Mouse (Mus musculus) stomach, embryonic 14.5 days (tissue): ENCODE measurements at regions not wholly inside any gene's neighbourhood (a gene's known extent, or its start where the extent isn't known, plus 50 kb on each side); places are given as distances from the start of the nearest gene placed in this dataset. TPM values are rescaled to one million over a fixed set of nuclear protein-coding genes. Genes with fewer than 3 reads are reported as not detected.

Source experiments
- ATAC-seq: fragments of 200-750 bp; cut with Nextera tagmentation; 2 replicates; pipeline ENCODE4 v1.8.0; 2017; ENCODE audit warnings: low read depth, moderate TSS enrichment; ENCODE audit not compliant: insufficient number of reproducible peaks, insufficient read depth, low FRiP score
- H3K27ac ChIP-seq: fragments of 300-500 bp; sonication (generic); 2 replicates; pipeline ENCODE4 v1.5.1; 2014; ENCODE audit warnings: mild to moderate bottlenecking, low read length, moderate library complexity, mixed read lengths
- H3K27me3 ChIP-seq: fragments of 300-500 bp; sonication (generic); 2 replicates; pipeline ENCODE4 v1.6.1; 2014; ENCODE audit warnings: low read length, control low read depth, mixed read lengths; ENCODE audit not compliant: control insufficient read depth, insufficient read depth
- H3K36me3 ChIP-seq: fragments of 300-500 bp; sonication (generic); 2 replicates; pipeline ENCODE4 v1.6.1; 2014; ENCODE audit warnings: mild to moderate bottlenecking, control low read depth, low read length, moderate library complexity, mixed read lengths; ENCODE audit not compliant: control insufficient read depth, insufficient read depth
- H3K4me1 ChIP-seq: fragments of 300-500 bp; sonication (generic); 2 replicates; pipeline ENCODE4 v1.6.1; 2014; ENCODE audit warnings: low read length, control low read depth, mixed read lengths; ENCODE audit not compliant: control insufficient read depth, insufficient read depth
- H3K4me2 ChIP-seq: fragments of 300-500 bp; sonication (generic); replicated peaks from 2 replicates; pipeline ENCODE4 v1.6.1; 2014; ENCODE audit warnings: low read depth, low read length, control low read depth
- H3K4me3 ChIP-seq: fragments of 300-500 bp; sonication (generic); 2 replicates; pipeline ENCODE4 v1.5.1; 2014; ENCODE audit warnings: low read depth, low read length, control low read depth
- H3K9ac ChIP-seq: fragments of 300-500 bp; sonication (generic); replicated peaks from 2 replicates; pipeline ENCODE4 v1.6.1; 2014; ENCODE audit warnings: low read depth, mild to moderate bottlenecking, control low read depth, low read length, moderate library complexity, mixed read lengths
- H3K9me3 ChIP-seq: fragments of 300-500 bp; sonication (generic); 2 replicates; pipeline ENCODE4 v1.6.1; 2016; ENCODE audit warnings: low read depth, low read length, control low read depth; ENCODE audit not compliant: control insufficient read depth
- WGBS: fragments of 180-500 bp; shearing (Covaris S2); extraction: QIAGEN DNeasy Blood & Tissue Kit; methylation state at CpG from one replicate; pipeline ENCODE4 v1.1.7; 2014; 5-methylcytosine and 5-hydroxymethylcytosine counted together
- microRNA-seq: library from miRNA; unstranded; fragments of <30 nt; microRNA quantifications from one replicate; pipeline ENCODE4, GENCODE M21; 2016

DNA sequence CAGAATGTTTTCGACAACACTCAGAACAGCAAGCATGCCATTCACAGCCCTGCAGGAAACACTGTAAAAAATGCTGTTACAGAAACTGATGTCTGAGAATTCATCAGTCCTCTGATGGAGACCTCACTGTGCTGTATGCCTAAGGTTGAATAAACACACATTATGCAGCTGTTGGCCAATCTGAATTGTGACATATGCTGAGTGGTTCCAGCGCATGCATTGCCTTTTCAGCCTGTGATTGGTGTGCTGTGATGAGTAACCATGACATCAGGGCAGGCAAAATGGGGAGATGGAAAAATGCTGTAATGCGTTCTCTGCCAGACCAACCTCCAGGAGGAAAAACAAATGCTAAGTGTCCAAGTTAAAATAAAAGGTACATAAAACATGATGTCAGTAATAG lies 620.3 kb downstream of the Utrn start:
- ATAC-seq = peak; percentile 72; the same call in 1 of the 2 replicates
- Histone ChIP-seq H3K9ac (no peak overlapping the region), H3K9me3 (no peaks in the 10 kb centered on the region), H3K27ac (no peak overlapping the region), H3K4me1 (no peaks in the 10 kb centered on the region), H3K36me3 (no peaks in the 10 kb centered on the region), H3K27me3 (no peaks in the 10 kb centered on the region), H3K4me2 (no peak overlapping the region), H3K4me3 (no peak overlapping the region)
- WGBS = 52% methylated on average over 3 of the region's 3 CpGs

DNA sequence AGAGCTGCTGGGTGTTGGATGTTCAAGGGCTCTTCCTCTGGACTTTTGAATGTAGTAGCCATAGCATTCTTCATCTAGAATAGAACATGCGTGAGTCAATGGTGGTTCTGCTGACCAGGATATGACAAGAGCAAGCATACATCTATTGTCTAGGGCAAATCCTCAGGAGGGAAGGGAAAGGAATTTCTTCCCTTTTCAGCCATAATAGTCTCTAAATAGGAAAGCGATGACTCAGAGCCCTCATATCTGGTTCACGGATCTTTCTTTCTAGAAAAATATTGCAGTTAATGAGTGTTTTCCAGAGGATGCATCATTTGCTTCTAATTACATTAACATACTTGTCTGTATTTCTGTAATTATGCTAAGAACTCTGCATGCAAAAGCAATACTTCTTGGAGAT lies 615.9 kb downstream of the Utrn start:
- ATAC-seq = no peak
- Histone ChIP-seq H3K9me3 (no peaks in the 10 kb centered on the region), H3K4me1 (no peaks in the 10 kb centered on the region), H3K9ac (no peak overlapping the region), H3K4me2 (no peak overlapping the region), H3K27ac (no peak overlapping the region), H3K27me3 (no peaks in the 10 kb centered on the region), H3K4me3 (no peak overlapping the region), H3K36me3 (no peaks in the 10 kb centered on the region)
- WGBS = 86% methylated on average over 3 of the region's 3 CpGs

DNA sequence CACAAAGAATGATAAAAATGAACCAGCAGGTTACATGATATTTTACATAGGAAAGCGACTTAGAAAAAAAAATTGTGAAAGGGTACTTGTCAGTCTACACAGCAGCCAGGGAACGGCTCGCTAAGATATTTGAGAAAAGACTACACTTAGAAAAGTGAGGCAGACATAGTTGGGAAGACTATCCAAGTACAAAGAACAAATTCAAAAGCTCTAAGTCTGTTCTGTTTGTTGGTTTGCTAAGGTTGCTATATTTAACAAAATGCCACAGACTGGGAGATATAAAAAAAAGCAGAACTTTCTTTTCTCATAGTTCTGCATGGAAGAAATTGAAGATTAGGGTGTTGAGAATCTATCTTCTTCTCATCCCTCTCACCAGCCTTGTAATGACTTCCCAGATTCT lies 583.5 kb downstream of the Utrn start:
- Histone ChIP-seq H3K4me1 (no peaks in the 10 kb centered on the region), H3K27ac (no peak overlapping the region), H3K27me3 (no peaks in the 10 kb centered on the region), H3K9me3 (no peaks in the 10 kb centered on the region), H3K4me3 (no peak overlapping the region), H3K4me2 (no peak overlapping the region), H3K36me3 (no peaks in the 10 kb centered on the region), H3K9ac (no peak overlapping the region)
- ATAC-seq = no peak
- WGBS = 87% methylated on average over 3 of the region's 3 CpGs

DNA sequence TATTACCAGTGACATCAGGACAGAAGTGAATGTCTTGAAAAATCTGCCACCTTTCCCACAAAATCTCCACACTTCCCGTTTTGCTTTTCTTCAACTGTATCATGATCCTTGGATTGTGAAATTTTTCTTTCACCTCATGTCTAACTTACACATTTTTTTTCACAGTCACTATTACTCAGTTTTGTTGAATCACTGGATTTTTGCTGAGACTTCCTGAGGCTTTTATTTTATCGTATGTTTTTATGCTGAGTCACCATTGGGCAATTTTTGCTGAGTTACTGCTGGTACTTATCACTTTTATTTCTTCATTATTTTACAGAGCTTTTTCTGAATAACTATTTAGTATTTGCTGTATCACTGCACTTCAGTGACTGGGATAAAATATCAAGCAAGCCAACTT lies 570.3 kb downstream of the Utrn start:
- H3K27ac ChIP-seq = no peak overlapping the region
- H3K9ac ChIP-seq = no peak overlapping the region
- WGBS = 89% methylated on average over 2 of the region's 2 CpGs
- no peaks in the 10 kb centered on the region for H3K27me3 ChIP-seq
- no peaks in the 10 kb centered on the region for H3K9me3 ChIP-seq
- no peak overlapping the region for H3K4me3 ChIP-seq
- H3K36me3 ChIP-seq = no peaks in the 10 kb centered on the region
- no peak for ATAC-seq
- H3K4me1 ChIP-seq = no peaks in the 10 kb centered on the region
- no peak overlapping the region for H3K4me2 ChIP-seq

DNA sequence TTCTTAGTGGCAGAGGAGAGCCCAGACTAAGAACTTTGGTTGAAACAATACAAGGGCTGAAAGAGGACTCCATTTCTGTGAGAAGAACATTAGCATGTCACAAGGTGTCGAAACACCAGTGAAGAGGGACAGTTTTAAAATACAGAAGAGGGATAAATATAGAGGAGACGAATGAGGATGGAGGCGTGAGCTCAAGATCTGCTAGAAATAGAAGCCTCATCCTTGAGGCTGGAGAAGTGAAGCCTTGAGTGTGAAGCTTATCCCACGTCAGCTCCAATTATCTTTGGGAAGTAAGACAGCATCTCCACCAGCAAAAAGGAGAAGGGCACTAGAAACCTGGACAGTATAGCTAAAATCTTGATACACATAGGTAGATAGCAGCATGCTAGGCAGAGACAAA lies 566.8 kb downstream of the Utrn start:
- Histone ChIP-seq H3K36me3 (no peaks in the 10 kb centered on the region), H3K27ac (no peak overlapping the region), H3K4me1 (no peaks in the 10 kb centered on the region), H3K9ac (no peak overlapping the region), H3K4me3 (no peak overlapping the region), H3K4me2 (no peak overlapping the region), H3K27me3 (no peaks in the 10 kb centered on the region), H3K9me3 (no peaks in the 10 kb centered on the region)
- WGBS = 79% methylated on average over 4 of the region's 4 CpGs
- no peak for ATAC-seq

DNA sequence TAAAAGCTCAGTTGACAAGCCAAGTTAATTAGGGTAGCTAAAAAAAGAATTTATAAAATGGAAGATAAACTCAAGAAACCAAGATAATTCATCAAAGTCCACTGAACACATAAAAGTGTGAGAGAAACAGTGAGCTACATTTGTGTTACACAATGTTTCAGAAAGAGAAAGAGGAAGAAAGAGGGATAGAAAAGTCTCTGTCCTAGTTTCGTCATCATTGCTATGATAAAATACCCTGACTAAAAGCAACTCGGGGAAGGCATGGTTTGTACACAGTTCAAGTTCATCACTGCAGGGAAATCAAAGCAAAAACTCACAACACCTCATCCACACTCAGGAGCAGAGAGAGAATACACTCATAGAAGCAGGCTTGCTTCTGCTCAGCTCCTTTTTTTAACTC lies 548.9 kb downstream of the Utrn start:
- Histone ChIP-seq H3K4me1 (no peaks in the 10 kb centered on the region), H3K9ac (no peak overlapping the region), H3K9me3 (no peaks in the 10 kb centered on the region), H3K36me3 (no peaks in the 10 kb centered on the region), H3K4me3 (no peak overlapping the region), H3K27ac (no peak overlapping the region), H3K4me2 (no peak overlapping the region), H3K27me3 (no peaks in the 10 kb centered on the region)
- ATAC-seq = no peak
- WGBS = 83% methylated on average over 2 of the region's 2 CpGs

Small RNA genes lying in the stretch of these regions (microRNA-seq; reads per million reads assigned to microRNA genes)
- gene Gm22194 = not detected
